Mouse (Mus musculus) hindbrain, embryonic 12.5 days (tissue): ENCODE measurements at regions not wholly inside any gene's neighbourhood (a gene's known extent, or its start where the extent isn't known, plus 50 kb on each side); places are given as distances from the start of the nearest gene placed in this dataset.

ENCODE experiments used
- ATAC-seq: fragments of 200-750 bp; cut with Nextera tagmentation; 2 replicates; pipeline ENCODE4 v1.8.0; 2017; ENCODE audit warnings: moderate TSS enrichment; ENCODE audit not compliant: low FRiP score
- H3K27ac ChIP-seq: fragments of 300-500 bp; sonication (generic); 2 replicates; pipeline ENCODE4 v1.5.1; 2016; ENCODE audit warnings: mild to moderate bottlenecking
- H3K27me3 ChIP-seq: fragments of 300-500 bp; sonication (generic); 2 replicates; pipeline ENCODE4 v1.6.1; 2016; ENCODE audit warnings: mild to moderate bottlenecking
- H3K36me3 ChIP-seq: fragments of 300-500 bp; sonication (generic); 2 replicates; pipeline ENCODE4 v1.6.1; 2016; ENCODE audit warnings: mild to moderate bottlenecking
- H3K4me1 ChIP-seq: fragments of 300-500 bp; sonication (generic); 2 replicates; pipeline ENCODE4 v1.6.1; 2016
- H3K4me2 ChIP-seq: fragments of 300-500 bp; sonication (generic); replicated peaks from 2 replicates; pipeline ENCODE4 v1.6.1; 2016; ENCODE audit warnings: mild to moderate bottlenecking
- H3K4me3 ChIP-seq: fragments of 300-500 bp; sonication (generic); 2 replicates; pipeline ENCODE4 v1.5.1; 2016; ENCODE audit warnings: mild to moderate bottlenecking
- H3K9ac ChIP-seq: fragments of 300-500 bp; sonication (generic); 2 replicates; pipeline ENCODE4 v1.6.1; 2016; ENCODE audit warnings: mild to moderate bottlenecking, moderate library complexity
- H3K9me3 ChIP-seq: fragments of 300-500 bp; sonication (generic); replicated peaks from 2 replicates; pipeline ENCODE4 v1.6.1; 2016; ENCODE audit warnings: mild to moderate bottlenecking
- WGBS: fragments of 180-500 bp; shearing (Covaris S2); methylation state at CpG from one replicate; pipeline ENCODE4 v1.1.7; 2016; 5-methylcytosine and 5-hydroxymethylcytosine counted together

GRCm38 (mm10) chr9:35328503-35328902 lies 60.8 kb downstream of the Rpusd4 start:
- no peak for ATAC-seq
- no peak overlapping the region for H3K27ac ChIP-seq
- H3K9me3 ChIP-seq = 0 out of 2 replicates have a peak, but pooled peaks cover 4% of the 10 kb centered on the region
- no peak overlapping the region for H3K4me2 ChIP-seq
- no peak overlapping the region for H3K9ac ChIP-seq
- peaks cover 78% of the 10 kb centered on the region for H3K27me3 ChIP-seq
- no peak overlapping the region for H3K4me3 ChIP-seq
- H3K36me3 ChIP-seq = no peaks in the 10 kb centered on the region
- 62% methylated on average over 6 of the region's 6 CpGs for WGBS
- H3K4me1 ChIP-seq = peaks cover 54% of the 10 kb centered on the region

- Histone ChIP-seq H3K9me3 (0 out of 2 replicates have a peak, but pooled peaks cover 4% of the 10 kb centered on the region), H3K27me3 (peaks cover 78% of the 10 kb centered on the region), H3K4me3 (no peak overlapping the region), H3K9ac (no peak overlapping the region), H3K36me3 (no peaks in the 10 kb centered on the region), H3K4me2 (no peak overlapping the region), H3K27ac (peak overlapping the region; percentile 83), H3K4me1 (peaks cover 63% of the 10 kb centered on the region)
- 84% methylated on average over 2 of the region's 2 CpGs for WGBS
- ATAC-seq = no peak
Measured at GRCm38 (mm10) chr9:35330386-35330785, 62.7 kb downstream of the Rpusd4 start.

- Histone ChIP-seq H3K27me3 (peaks cover 82% of the 10 kb centered on the region), H3K9ac (no peak overlapping the region), H3K36me3 (no peaks in the 10 kb centered on the region), H3K4me3 (no peak overlapping the region), H3K4me2 (no peak overlapping the region; the same call in 1 of the 2 replicates), H3K4me1 (peaks cover 71% of the 10 kb centered on the region), H3K9me3 (0 out of 2 replicates have a peak, but pooled peaks cover 4% of the 10 kb centered on the region), H3K27ac (peak overlapping the region; percentile 83)
- ATAC-seq = peak; percentile 94
- 4% methylated on average over 7 of the region's 7 CpGs for WGBS
Measured at GRCm38 (mm10) chr9:35331241-35331680, 63.6 kb downstream of the Rpusd4 start.

- WGBS = 68% methylated on average over 11 of the region's 11 CpGs
- no peak overlapping the region for H3K4me3 ChIP-seq
- peaks cover 74% of the 10 kb centered on the region for H3K27me3 ChIP-seq
- no peak overlapping the region for H3K27ac ChIP-seq
- no peak overlapping the region for H3K4me2 ChIP-seq
- H3K9ac ChIP-seq = no peak overlapping the region
- ATAC-seq = no peak
- no peaks in the 10 kb centered on the region for H3K36me3 ChIP-seq
- H3K9me3 ChIP-seq = no peaks in the 10 kb centered on the region
- H3K4me1 ChIP-seq = peaks cover 67% of the 10 kb centered on the region
Measured at GRCm38 (mm10) chr9:35332688-35333630, 65.3 kb downstream of the Rpusd4 start.

GRCm38 (mm10) chr9:35333631-35334005 lies 66.0 kb downstream of the Rpusd4 start:
- no peak overlapping the region for H3K27ac ChIP-seq
- peaks cover 68% of the 10 kb centered on the region for H3K4me1 ChIP-seq
- no peak for ATAC-seq
- no peaks in the 10 kb centered on the region for H3K9me3 ChIP-seq
- H3K36me3 ChIP-seq = no peaks in the 10 kb centered on the region
- peaks cover 74% of the 10 kb centered on the region for H3K27me3 ChIP-seq
- WGBS = 70% methylated on average over 8 of the region's 8 CpGs
- H3K9ac ChIP-seq = no peak overlapping the region
- no peak overlapping the region for H3K4me3 ChIP-seq
- no peak overlapping the region for H3K4me2 ChIP-seq

GRCm38 (mm10) chr9:35334536-35334935 lies 66.9 kb downstream of the Rpusd4 start:
- no peak for ATAC-seq
- 63% methylated on average over 5 of the region's 5 CpGs for WGBS
- Histone ChIP-seq H3K27ac (no peak overlapping the region), H3K4me3 (no peak overlapping the region), H3K4me2 (no peak overlapping the region), H3K9ac (no peak overlapping the region), H3K36me3 (no peaks in the 10 kb centered on the region), H3K9me3 (no peaks in the 10 kb centered on the region), H3K4me1 (peaks cover 67% of the 10 kb centered on the region), H3K27me3 (peaks cover 73% of the 10 kb centered on the region)

- no peak overlapping the region for H3K9ac ChIP-seq
- H3K4me3 ChIP-seq = no peak overlapping the region
- no peaks in the 10 kb centered on the region for H3K36me3 ChIP-seq
- no peak for ATAC-seq
- H3K4me2 ChIP-seq = no peak overlapping the region
- peaks cover 61% of the 10 kb centered on the region for H3K4me1 ChIP-seq
- no peaks in the 10 kb centered on the region for H3K9me3 ChIP-seq
- 87% methylated on average over 3 of the region's 3 CpGs for WGBS
- H3K27me3 ChIP-seq = peaks cover 71% of the 10 kb centered on the region
- 0 out of 2 replicates have a peak overlapping the region, but pooled peaks have one; percentile 52 for H3K27ac ChIP-seq
Measured at GRCm38 (mm10) chr9:35335181-35335580, 67.5 kb downstream of the Rpusd4 start.

GRCm38 (mm10) chr9:35335888-35336700 lies 68.4 kb downstream of the Rpusd4 start:
- H3K9ac ChIP-seq = no peak overlapping the region
- H3K4me2 ChIP-seq = no peak overlapping the region
- no peaks in the 10 kb centered on the region for H3K9me3 ChIP-seq
- H3K27me3 ChIP-seq = peaks cover 75% of the 10 kb centered on the region
- H3K27ac ChIP-seq = no peak overlapping the region
- H3K36me3 ChIP-seq = no peaks in the 10 kb centered on the region
- WGBS = 57% methylated on average over 15 of the region's 15 CpGs
- ATAC-seq = no peak
- H3K4me3 ChIP-seq = no peak overlapping the region
- peaks cover 60% of the 10 kb centered on the region for H3K4me1 ChIP-seq

GRCm38 (mm10) chr9:35336701-35337055 lies 69.0 kb downstream of the Rpusd4 start:
- H3K9me3 ChIP-seq = no peaks in the 10 kb centered on the region
- WGBS = 76% methylated on average over 5 of the region's 5 CpGs
- peaks cover 59% of the 10 kb centered on the region for H3K4me1 ChIP-seq
- H3K4me2 ChIP-seq = no peak overlapping the region
- no peak overlapping the region for H3K27ac ChIP-seq
- H3K36me3 ChIP-seq = no peaks in the 10 kb centered on the region
- H3K4me3 ChIP-seq = no peak overlapping the region
- no peak for ATAC-seq
- peaks cover 77% of the 10 kb centered on the region for H3K27me3 ChIP-seq
- H3K9ac ChIP-seq = no peak overlapping the region

- peaks cover 64% of the 10 kb centered on the region for H3K27me3 ChIP-seq
- H3K9me3 ChIP-seq = no peaks in the 10 kb centered on the region
- H3K4me2 ChIP-seq = no peak overlapping the region
- peaks cover 50% of the 10 kb centered on the region for H3K4me1 ChIP-seq
- no peak for ATAC-seq
- WGBS = 78% methylated on average over 5 of the region's 5 CpGs
- H3K27ac ChIP-seq = no peak overlapping the region
- H3K36me3 ChIP-seq = no peaks in the 10 kb centered on the region
- no peak overlapping the region for H3K9ac ChIP-seq
- H3K4me3 ChIP-seq = no peak overlapping the region
Measured at GRCm38 (mm10) chr9:35338858-35339257, 71.2 kb downstream of the Rpusd4 start.

GRCm38 (mm10) chr9:35339492-35340262 lies 72.0 kb downstream of the Rpusd4 start:
- no peaks in the 10 kb centered on the region for H3K9me3 ChIP-seq
- peaks cover 56% of the 10 kb centered on the region for H3K27me3 ChIP-seq
- no peak overlapping the region for H3K9ac ChIP-seq
- no peak overlapping the region for H3K4me3 ChIP-seq
- no peaks in the 10 kb centered on the region for H3K36me3 ChIP-seq
- WGBS = 78% methylated on average over 10 of the region's 10 CpGs
- peaks cover 44% of the 10 kb centered on the region for H3K4me1 ChIP-seq
- no peak overlapping the region for H3K4me2 ChIP-seq
- no peak for ATAC-seq
- no peak overlapping the region for H3K27ac ChIP-seq

- Histone ChIP-seq H3K9me3 (no peaks in the 10 kb centered on the region), H3K27ac (no peak overlapping the region), H3K4me2 (no peak overlapping the region), H3K9ac (no peak overlapping the region), H3K4me1 (peaks cover 41% of the 10 kb centered on the region), H3K36me3 (no peaks in the 10 kb centered on the region), H3K4me3 (no peak overlapping the region), H3K27me3 (peaks cover 50% of the 10 kb centered on the region)
- WGBS = 86% methylated on average over 4 of the region's 4 CpGs
- ATAC-seq = no peak
Measured at GRCm38 (mm10) chr9:35340263-35340573, 72.6 kb downstream of the Rpusd4 start.
